Mouse (Mus musculus): Measurements from ENCODE around the gene Tcaim. TPM values are rescaled to one million over a fixed set of nuclear protein-coding genes. Genes with fewer than 3 reads are reported as not detected.

Tcaim gene
- polyA plus RNA-seq (2012; rRNA removed): 12.2 and 12.8 TPM in 2 replicates

DNA sequence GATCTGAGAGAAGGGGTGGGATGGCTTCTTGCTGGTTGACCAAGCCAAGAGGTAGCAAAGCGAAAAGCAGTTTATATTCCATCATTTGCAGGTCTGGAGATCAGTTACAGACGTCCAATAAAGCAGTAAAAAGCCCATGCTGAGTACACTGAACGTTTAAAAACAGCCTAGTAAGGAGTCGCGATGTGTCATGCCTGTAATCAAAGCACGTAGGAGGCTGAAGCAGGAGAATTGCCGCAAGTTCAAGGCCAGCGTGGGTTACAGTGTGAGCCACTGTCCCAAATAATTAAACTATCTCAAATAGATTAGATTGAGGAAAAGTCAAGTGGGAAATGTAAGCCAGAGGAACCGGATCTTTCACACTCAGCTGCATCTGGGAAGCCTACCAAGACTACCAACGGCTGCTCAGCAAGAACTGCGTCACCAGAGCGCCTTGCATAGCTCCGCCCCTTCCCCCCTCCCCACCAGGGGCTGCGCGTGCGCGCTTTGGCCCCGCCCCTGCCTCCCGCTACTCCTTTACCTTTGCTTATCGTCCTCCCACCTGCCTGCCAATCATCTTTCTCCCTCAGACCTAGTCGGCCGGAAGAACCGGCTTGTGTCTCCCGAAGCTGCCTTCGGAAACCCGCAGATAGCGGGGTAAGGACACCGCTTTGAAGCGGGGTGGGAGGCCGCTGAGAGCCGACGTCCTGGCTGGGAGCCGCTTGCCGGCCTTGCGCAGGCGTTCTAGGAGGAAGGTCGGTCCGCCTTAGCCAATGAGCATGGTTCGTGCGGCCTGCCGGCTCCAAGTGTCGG is at the start of gene Tcaim:
Gene Tcaim (plus strand): TSS at position 487 of the 792 bp plus-strand sequence.
- no peak for TF ChIP-seq CTCF (IDR thresholded peaks at IDR 0.05; ENCODE audit: extremely low read depth, insufficient read depth, low read length)
- peak; percentile 91 for TF ChIP-seq POLR2A (IDR thresholded peaks at IDR 0.05; ENCODE audit: extremely low read depth, insufficient read depth, low read length)
- Histone ChIP-seq H3K4me1 (ENCODE audit: control insufficient read depth, insufficient read depth, low read length) (peaks cover 3% of the 10 kb centered on the region; the same call in 1 of the 2 replicates), H3K4me3 (ENCODE audit: insufficient read depth, low read length) (peak within 1 kb of the TSS; percentile 74), H3K27ac (ENCODE audit: insufficient read depth, low read length) (peak within 1 kb of the TSS; percentile 69)

GRCm38 (mm10) chr9:122757614-122758013 is 47.7 kb upstream of the Tcaim start:
- Histone ChIP-seq H3K27ac (ENCODE audit: insufficient read depth, low read length) (no peak overlapping the region), H3K4me1 (ENCODE audit: control insufficient read depth, insufficient read depth, low read length) (no peaks in the 10 kb centered on the region), H3K4me3 (ENCODE audit: insufficient read depth, low read length) (no peak overlapping the region)
- no peak for TF ChIP-seq CTCF (IDR thresholded peaks at IDR 0.05; ENCODE audit: extremely low read depth, insufficient read depth, low read length)
- no peak for TF ChIP-seq POLR2A (IDR thresholded peaks at IDR 0.05; ENCODE audit: extremely low read depth, insufficient read depth, low read length)

DNA sequence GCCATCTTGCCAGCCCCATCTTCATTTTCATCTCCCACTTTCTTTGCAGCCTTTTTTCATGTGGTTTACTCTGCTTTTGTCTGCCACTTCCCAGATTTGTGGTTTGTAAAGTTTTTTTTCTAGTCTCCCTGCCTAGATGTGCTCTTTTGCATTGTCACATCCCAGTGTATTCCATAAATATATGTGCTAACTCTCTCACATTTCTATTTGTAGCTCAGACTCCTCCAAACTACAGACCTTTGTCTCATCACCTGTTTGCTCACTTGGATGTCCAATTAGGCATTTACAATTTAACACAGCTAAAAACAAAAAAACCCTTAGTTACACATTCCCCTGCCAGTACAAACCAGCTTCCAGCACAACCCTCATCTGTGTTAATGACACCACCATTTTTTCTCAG is 45.2 kb upstream of the Tcaim start:
- peaks cover 2% of the 10 kb centered on the region; the same call in 1 of the 2 replicates for H3K4me1 ChIP-seq (ENCODE audit: control insufficient read depth, insufficient read depth, low read length)
- H3K4me3 ChIP-seq (ENCODE audit: insufficient read depth, low read length): no peak overlapping the region
- H3K27ac ChIP-seq (ENCODE audit: insufficient read depth, low read length): no peak overlapping the region
- TF ChIP-seq POLR2A (IDR thresholded peaks at IDR 0.05; ENCODE audit: extremely low read depth, insufficient read depth, low read length): no peak
- no peak for TF ChIP-seq CTCF (IDR thresholded peaks at IDR 0.05; ENCODE audit: extremely low read depth, insufficient read depth, low read length)

- Histone ChIP-seq H3K4me3 (ENCODE audit: insufficient read depth, low read length) (no peak overlapping the region), H3K4me1 (ENCODE audit: control insufficient read depth, insufficient read depth, low read length) (no peaks in the 10 kb centered on the region), H3K27ac (ENCODE audit: insufficient read depth, low read length) (no peak overlapping the region)
- no peak for TF ChIP-seq CTCF (IDR thresholded peaks at IDR 0.05; ENCODE audit: extremely low read depth, insufficient read depth, low read length)
- TF ChIP-seq POLR2A (IDR thresholded peaks at IDR 0.05; ENCODE audit: extremely low read depth, insufficient read depth, low read length): no peak
Measured at GRCm38 (mm10) chr9:122785231-122785630, 20.1 kb upstream of the Tcaim start.

DNA sequence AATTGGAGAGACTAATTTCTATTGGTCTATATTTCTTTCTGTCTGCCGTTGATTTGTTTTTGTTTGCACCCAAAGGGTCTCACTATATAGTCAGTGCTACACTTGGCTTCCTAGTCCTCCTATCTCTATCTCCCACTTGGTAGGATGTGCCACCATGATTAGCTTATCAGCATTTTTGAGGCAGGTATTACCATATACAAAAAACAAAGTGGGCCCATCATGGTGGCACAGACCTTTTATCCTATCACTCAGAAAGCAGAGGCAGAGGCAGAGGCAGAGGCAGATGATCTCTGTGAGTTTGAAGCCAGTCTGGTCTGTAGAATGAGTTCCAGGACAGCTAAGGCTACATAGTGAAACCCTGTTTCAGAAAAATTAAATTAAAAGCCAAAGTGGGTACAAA is 18.8 kb upstream of the Tcaim start:
- Histone ChIP-seq H3K27ac (ENCODE audit: insufficient read depth, low read length) (no peak overlapping the region), H3K4me1 (ENCODE audit: control insufficient read depth, insufficient read depth, low read length) (no peaks in the 10 kb centered on the region), H3K4me3 (ENCODE audit: insufficient read depth, low read length) (no peak overlapping the region)
- no peak for TF ChIP-seq POLR2A (IDR thresholded peaks at IDR 0.05; ENCODE audit: extremely low read depth, insufficient read depth, low read length)
- no peak for TF ChIP-seq CTCF (IDR thresholded peaks at IDR 0.05; ENCODE audit: extremely low read depth, insufficient read depth, low read length)

- Histone ChIP-seq H3K27ac (ENCODE audit: insufficient read depth, low read length) (peak overlapping the region; percentile 69), H3K4me1 (ENCODE audit: control insufficient read depth, insufficient read depth, low read length) (peaks cover 3% of the 10 kb centered on the region; the same call in 1 of the 2 replicates), H3K4me3 (ENCODE audit: insufficient read depth, low read length) (peak overlapping the region; percentile 74)
- TF ChIP-seq POLR2A (IDR thresholded peaks at IDR 0.05; ENCODE audit: extremely low read depth, insufficient read depth, low read length) (no peak), CTCF (IDR thresholded peaks at IDR 0.05; ENCODE audit: extremely low read depth, insufficient read depth, low read length) (no peak)
Measured at GRCm38 (mm10) chr9:122805845-122806341, 554 bp downstream of the Tcaim start.

DNA sequence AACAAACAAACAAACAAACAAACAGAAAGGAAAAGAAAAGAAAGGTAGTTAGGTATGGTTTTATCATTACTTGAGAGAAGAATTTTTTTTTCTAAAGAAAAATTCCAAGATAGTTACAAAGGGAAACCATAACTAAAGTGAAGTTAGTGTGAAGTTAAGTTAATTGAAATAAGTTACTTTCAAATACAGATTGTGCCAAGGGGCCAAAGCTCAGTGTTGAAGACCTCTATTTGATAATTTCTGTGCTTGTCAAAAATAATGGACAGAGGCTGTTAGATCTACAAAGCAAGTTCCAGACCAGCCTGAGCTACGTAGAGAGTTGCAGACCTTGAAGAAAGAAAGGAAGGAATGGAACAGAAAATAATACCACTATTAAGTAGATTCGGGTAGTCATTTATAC is 1.8 kb downstream of the Tcaim start:
- TF ChIP-seq POLR2A (IDR thresholded peaks at IDR 0.05; ENCODE audit: extremely low read depth, insufficient read depth, low read length): no peak
- TF ChIP-seq CTCF (IDR thresholded peaks at IDR 0.05; ENCODE audit: extremely low read depth, insufficient read depth, low read length): no peak
- Histone ChIP-seq H3K4me1 (ENCODE audit: control insufficient read depth, insufficient read depth, low read length) (peaks cover 3% of the 10 kb centered on the region; the same call in 1 of the 2 replicates), H3K27ac (ENCODE audit: insufficient read depth, low read length) (no peak overlapping the region), H3K4me3 (ENCODE audit: insufficient read depth, low read length) (no peak overlapping the region)

- TF ChIP-seq CTCF (IDR thresholded peaks at IDR 0.05; ENCODE audit: extremely low read depth, insufficient read depth, low read length): no peak
- TF ChIP-seq POLR2A (IDR thresholded peaks at IDR 0.05; ENCODE audit: extremely low read depth, insufficient read depth, low read length): no peak
- no peak overlapping the region for H3K4me3 ChIP-seq (ENCODE audit: insufficient read depth, low read length)
- peaks cover 3% of the 10 kb centered on the region; the same call in 1 of the 2 replicates for H3K4me1 ChIP-seq (ENCODE audit: control insufficient read depth, insufficient read depth, low read length)
- H3K27ac ChIP-seq (ENCODE audit: insufficient read depth, low read length): no peak overlapping the region
Measured at GRCm38 (mm10) chr9:122810212-122810611, 4.9 kb downstream of the Tcaim start.

DNA sequence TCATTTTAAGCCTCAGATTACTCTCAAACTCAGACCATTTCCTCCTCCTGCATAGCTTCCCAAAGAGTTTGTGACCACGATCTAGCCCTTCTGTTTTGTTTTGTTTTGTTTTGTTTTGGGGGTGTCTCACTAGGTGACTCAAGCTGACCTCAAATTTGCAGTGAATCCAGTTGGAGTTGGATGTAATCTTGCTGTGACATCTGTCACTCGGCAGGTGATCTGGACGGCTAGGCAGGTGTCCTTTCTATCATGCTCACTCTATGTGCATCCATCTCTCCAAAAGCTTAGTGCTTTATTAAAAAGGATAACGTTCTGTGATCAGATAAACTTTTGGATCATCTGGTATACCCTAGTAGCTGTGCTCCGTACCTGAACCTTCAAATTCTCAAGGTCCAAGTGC is 7.0 kb downstream of the Tcaim start:
- Histone ChIP-seq H3K27ac (ENCODE audit: insufficient read depth, low read length) (no peak overlapping the region), H3K4me3 (ENCODE audit: insufficient read depth, low read length) (no peak overlapping the region), H3K4me1 (ENCODE audit: control insufficient read depth, insufficient read depth, low read length) (no peaks in the 10 kb centered on the region)
- no peak for TF ChIP-seq POLR2A (IDR thresholded peaks at IDR 0.05; ENCODE audit: extremely low read depth, insufficient read depth, low read length)
- TF ChIP-seq CTCF (IDR thresholded peaks at IDR 0.05; ENCODE audit: extremely low read depth, insufficient read depth, low read length): no peak

DNA sequence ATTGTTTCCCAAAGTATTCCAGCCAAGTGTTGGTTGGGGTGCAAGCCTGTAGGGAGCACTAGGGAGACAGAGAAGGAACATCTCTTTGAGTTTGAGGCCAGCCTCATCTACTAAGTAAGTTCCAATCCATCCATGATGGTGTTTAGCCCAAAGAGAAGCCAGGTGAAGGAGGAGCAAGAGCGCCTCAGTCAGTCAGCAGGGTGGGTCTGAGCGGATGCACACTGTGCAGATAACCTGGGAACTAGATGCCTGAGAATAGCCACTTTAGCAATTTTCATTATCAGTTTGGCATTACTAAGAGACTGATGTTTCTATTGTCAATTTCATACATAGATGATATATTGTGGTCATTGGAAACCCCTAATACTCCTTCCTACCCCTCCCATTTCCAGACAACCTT is 9.4 kb downstream of the Tcaim start:
- Histone ChIP-seq H3K4me3 (ENCODE audit: insufficient read depth, low read length) (no peak overlapping the region), H3K27ac (ENCODE audit: insufficient read depth, low read length) (no peak overlapping the region), H3K4me1 (ENCODE audit: control insufficient read depth, insufficient read depth, low read length) (no peaks in the 10 kb centered on the region)
- TF ChIP-seq CTCF (IDR thresholded peaks at IDR 0.05; ENCODE audit: extremely low read depth, insufficient read depth, low read length) (no peak), POLR2A (IDR thresholded peaks at IDR 0.05; ENCODE audit: extremely low read depth, insufficient read depth, low read length) (no peak)
